Mouse (Mus musculus): ENCODE results near the gene Stam2. TPM values are rescaled to one million over a fixed set of nuclear protein-coding genes. Genes with fewer than 3 reads are reported as not detected.

Stam2 gene
- total and polyA plus RNA-seq, 2 experiments from 2014 or later = 21.2 to 25.3 TPM

DNA sequence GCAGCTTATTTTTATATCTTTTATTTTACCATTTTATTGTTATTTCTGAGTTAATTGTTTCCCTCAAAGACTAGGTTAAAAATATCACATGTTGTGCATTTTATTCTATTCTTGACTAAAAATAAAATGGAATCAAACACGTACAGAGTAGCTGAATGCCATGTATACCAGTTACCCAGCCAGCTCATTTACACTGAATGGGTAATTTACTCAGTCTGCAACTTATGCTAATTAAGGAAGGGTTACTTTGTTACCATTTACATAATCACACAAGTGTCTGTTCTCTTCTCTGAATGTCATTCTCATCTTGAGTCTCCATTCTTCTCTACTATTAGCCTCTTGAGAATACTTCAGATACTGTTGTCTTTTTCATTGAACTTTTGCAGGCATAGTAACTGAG lies 32.3 kb upstream of the Stam2 start:
- ATAC-seq (ENCODE audit: insufficient read depth, low read depth) (no peak), DNase-seq (ENCODE audit: low spot score) (no peak)
- H3K27ac ChIP-seq (ENCODE audit: low read depth) = no peak overlapping the region
- WGBS = 60% methylated on average over 1 of the region's 1 CpGs
- no peaks in the 10 kb centered on the region for H3K36me3 ChIP-seq (replicated peaks; ENCODE audit: control insufficient read depth, insufficient read depth, low read length)
- no peaks in the 10 kb centered on the region for H3K27me3 ChIP-seq (ENCODE audit: control insufficient read depth, insufficient read depth, low read length)
- no peak for TF ChIP-seq CTCF (IDR thresholded peaks at IDR 0.05; ENCODE audit: low read depth)
- no peak for TF ChIP-seq EP300 (IDR thresholded peaks at IDR 0.05; ENCODE audit: low read depth)
- no peaks in the 10 kb centered on the region for H3K9me3 ChIP-seq (replicated peaks; ENCODE audit: control insufficient read depth, low read length)
- H3K4me2 ChIP-seq (ENCODE audit: low read depth, low read length) = no peak overlapping the region
- no peak overlapping the region for H3K9ac ChIP-seq (replicated peaks; ENCODE audit: low read depth, low read length)
- H3K4me1 ChIP-seq (ENCODE audit: control insufficient read depth, insufficient read depth) = no peaks in the 10 kb centered on the region
- no peak overlapping the region for H3K4me3 ChIP-seq (ENCODE audit: low read depth, low read length)

DNA sequence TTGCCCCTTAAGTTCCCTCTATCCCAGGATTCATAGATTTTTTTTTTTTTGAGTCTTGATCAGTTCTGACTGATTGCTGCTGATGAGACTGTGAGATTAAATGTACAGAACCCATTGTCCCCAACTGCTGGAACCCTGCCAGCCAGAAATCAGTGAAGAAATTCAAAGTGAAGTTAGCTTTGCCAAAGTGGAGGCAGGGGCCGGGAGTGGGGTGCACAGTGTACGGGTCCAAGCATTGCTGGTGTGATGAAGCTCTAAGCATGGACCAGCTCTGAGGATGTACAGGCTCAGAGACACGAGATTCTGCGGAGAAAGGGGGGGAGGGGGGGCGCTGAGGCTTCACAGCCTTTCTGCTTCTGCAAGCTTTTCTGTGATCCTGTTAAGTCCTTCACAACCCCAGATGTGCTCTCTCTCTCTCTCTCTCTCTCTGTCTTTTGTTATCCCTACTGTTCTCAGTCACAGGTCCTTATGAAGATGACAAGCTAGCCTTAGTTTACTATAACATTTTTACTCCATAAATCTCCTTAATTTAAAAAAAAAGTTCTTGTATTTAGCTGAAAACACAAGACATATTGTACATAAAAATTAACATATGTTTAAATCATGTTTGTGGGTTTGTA lies 30.8 kb upstream of the Stam2 start:
- no peak overlapping the region for H3K4me2 ChIP-seq (ENCODE audit: low read depth, low read length)
- H3K9ac ChIP-seq (replicated peaks; ENCODE audit: low read depth, low read length) = no peak overlapping the region
- 30% methylated on average over 5 of the region's 5 CpGs for WGBS
- H3K27ac ChIP-seq (ENCODE audit: low read depth) = no peak overlapping the region
- no peak for DNase-seq (ENCODE audit: low spot score)
- no peak for ATAC-seq (ENCODE audit: insufficient read depth, low read depth)
- H3K4me1 ChIP-seq (ENCODE audit: control insufficient read depth, insufficient read depth) = no peaks in the 10 kb centered on the region
- no peaks in the 10 kb centered on the region for H3K9me3 ChIP-seq (replicated peaks; ENCODE audit: control insufficient read depth, low read length)
- TF ChIP-seq EP300 (IDR thresholded peaks at IDR 0.05; ENCODE audit: low read depth) (no peak), CTCF (IDR thresholded peaks at IDR 0.05; ENCODE audit: low read depth) (no peak)
- no peaks in the 10 kb centered on the region for H3K27me3 ChIP-seq (ENCODE audit: control insufficient read depth, insufficient read depth, low read length)
- H3K4me3 ChIP-seq (ENCODE audit: low read depth, low read length) = no peak overlapping the region
- H3K36me3 ChIP-seq (replicated peaks; ENCODE audit: control insufficient read depth, insufficient read depth, low read length) = no peaks in the 10 kb centered on the region

DNA sequence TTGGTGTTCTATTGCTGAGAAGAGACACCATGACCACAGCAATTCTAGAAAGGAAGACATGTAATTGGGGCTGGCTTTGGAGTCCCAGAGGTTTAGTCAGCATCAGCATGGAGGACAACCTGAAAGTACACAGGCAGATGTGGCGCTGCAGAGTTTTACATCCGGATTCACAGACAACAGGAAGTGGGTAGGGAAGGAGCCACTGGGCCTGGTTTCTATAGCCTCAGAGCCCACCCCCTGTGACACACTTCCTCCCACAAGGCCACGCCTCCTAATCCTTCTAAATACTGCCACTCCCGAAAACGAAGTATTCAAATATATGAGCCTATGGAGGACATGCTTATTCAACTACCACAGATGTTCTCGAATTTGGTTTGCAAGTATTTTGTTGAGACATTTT lies 23.0 kb upstream of the Stam2 start:
- H3K9me3 ChIP-seq (replicated peaks; ENCODE audit: control insufficient read depth, low read length) = no peaks in the 10 kb centered on the region
- no peak overlapping the region for H3K27ac ChIP-seq (ENCODE audit: low read depth)
- ATAC-seq (ENCODE audit: insufficient read depth, low read depth) = no peak

DNA sequence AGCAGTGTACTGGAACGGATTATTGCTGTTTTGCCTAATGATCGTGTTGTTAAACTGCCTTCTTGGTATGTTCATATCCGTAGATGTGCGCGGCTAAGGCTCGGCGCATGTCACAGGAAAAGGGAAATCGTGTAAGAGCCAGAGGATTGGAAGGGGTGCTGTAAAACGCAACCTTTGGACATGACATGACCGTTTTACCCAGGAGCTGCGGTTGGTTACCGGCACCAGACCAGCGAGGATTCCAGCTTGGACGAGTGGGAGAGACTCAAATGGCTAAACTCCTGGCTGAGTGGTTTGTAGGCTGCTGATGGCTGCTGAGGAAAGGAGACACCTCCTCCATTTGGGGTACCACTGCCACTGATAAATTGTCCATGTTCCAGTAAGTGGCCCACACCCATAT lies 21.8 kb upstream of the Stam2 start:
- H3K4me2 ChIP-seq (ENCODE audit: low read depth, low read length) = no peak overlapping the region
- H3K4me1 ChIP-seq (ENCODE audit: control insufficient read depth, insufficient read depth) = no peaks in the 10 kb centered on the region; the same call in 1 of the 2 replicates
- no peaks in the 10 kb centered on the region for H3K36me3 ChIP-seq (replicated peaks; ENCODE audit: control insufficient read depth, insufficient read depth, low read length)
- ATAC-seq (ENCODE audit: insufficient read depth, low read depth) (no peak), DNase-seq (ENCODE audit: low spot score) (no peak)
- TF ChIP-seq EP300 (IDR thresholded peaks at IDR 0.05; ENCODE audit: low read depth) (no peak), CTCF (IDR thresholded peaks at IDR 0.05; ENCODE audit: low read depth) (no peak)
- H3K9me3 ChIP-seq (replicated peaks; ENCODE audit: control insufficient read depth, low read length) = no peaks in the 10 kb centered on the region
- WGBS = 83% methylated on average over 14 of the region's 14 CpGs
- no peak overlapping the region for H3K9ac ChIP-seq (replicated peaks; ENCODE audit: low read depth, low read length)
- no peak overlapping the region for H3K4me3 ChIP-seq (ENCODE audit: low read depth, low read length)
- no peaks in the 10 kb centered on the region for H3K27me3 ChIP-seq (ENCODE audit: control insufficient read depth, insufficient read depth, low read length)
- H3K27ac ChIP-seq (ENCODE audit: low read depth) = no peak overlapping the region

More for the DNA sequence above, 23.0 kb upstream of the Stam2 start:
- Histone ChIP-seq H3K4me2 (ENCODE audit: low read depth, low read length) (no peak overlapping the region), H3K36me3 (replicated peaks; ENCODE audit: control insufficient read depth, insufficient read depth, low read length) (no peaks in the 10 kb centered on the region), H3K27me3 (ENCODE audit: control insufficient read depth, insufficient read depth, low read length) (no peaks in the 10 kb centered on the region), H3K4me1 (ENCODE audit: control insufficient read depth, insufficient read depth) (no peaks in the 10 kb centered on the region; the same call in 1 of the 2 replicates), H3K4me3 (ENCODE audit: low read depth, low read length) (no peak overlapping the region), H3K9ac (replicated peaks; ENCODE audit: low read depth, low read length) (no peak overlapping the region)
- 81% methylated on average over 6 of the region's 6 CpGs for WGBS
- TF ChIP-seq CTCF (IDR thresholded peaks at IDR 0.05; ENCODE audit: low read depth) (no peak), EP300 (IDR thresholded peaks at IDR 0.05; ENCODE audit: low read depth) (no peak)
- DNase-seq (ENCODE audit: low spot score) = no peak

DNA sequence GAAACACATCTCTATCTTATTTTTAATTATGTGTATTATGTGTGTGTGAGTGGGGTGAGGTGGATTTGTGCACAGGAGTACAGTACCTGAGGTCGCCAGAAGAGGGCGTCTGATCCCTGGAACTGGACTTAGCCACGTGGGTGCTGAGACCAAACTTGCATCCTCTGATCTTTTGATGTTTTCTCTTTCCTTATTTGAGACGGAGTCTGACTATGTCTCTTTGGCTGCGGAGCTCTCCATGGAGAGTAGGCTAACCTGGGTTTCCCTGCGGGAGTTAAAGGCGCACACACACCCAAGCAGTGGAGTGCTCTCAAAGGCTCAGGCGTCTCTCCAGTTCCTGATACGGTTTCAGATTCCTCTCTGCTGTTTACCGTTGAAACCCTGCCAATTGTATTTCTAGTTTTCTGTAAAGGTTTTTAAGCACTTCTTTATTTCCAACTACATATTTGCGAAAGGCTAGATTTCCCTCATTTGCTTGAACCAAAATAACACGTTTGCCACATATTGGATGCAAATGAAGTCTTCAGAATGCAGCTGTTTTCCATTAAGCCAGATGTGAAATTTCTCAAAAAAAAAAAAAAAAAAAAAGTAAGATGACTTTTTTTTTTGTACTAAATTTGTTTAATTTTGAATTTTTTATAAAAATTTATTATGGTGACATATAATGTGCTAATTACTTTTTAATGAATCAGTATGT lies 21.1 kb upstream of the Stam2 start:
- H3K9ac ChIP-seq (replicated peaks; ENCODE audit: low read depth, low read length) = no peak overlapping the region
- no peaks in the 10 kb centered on the region; the same call in 1 of the 2 replicates for H3K4me1 ChIP-seq (ENCODE audit: control insufficient read depth, insufficient read depth)
- no peak for TF ChIP-seq EP300 (IDR thresholded peaks at IDR 0.05; ENCODE audit: low read depth)
- peak; percentile 76 for TF ChIP-seq CTCF (IDR thresholded peaks at IDR 0.05; ENCODE audit: low read depth)
- no peaks in the 10 kb centered on the region for H3K27me3 ChIP-seq (ENCODE audit: control insufficient read depth, insufficient read depth, low read length)
- ATAC-seq (ENCODE audit: insufficient read depth, low read depth) = 0 out of 2 replicates have a peak, but pooled peaks have one; percentile 27
- H3K36me3 ChIP-seq (replicated peaks; ENCODE audit: control insufficient read depth, insufficient read depth, low read length) = no peaks in the 10 kb centered on the region
- H3K4me2 ChIP-seq (ENCODE audit: low read depth, low read length) = peak overlapping the region; percentile 49
- 13% methylated on average over 12 of the region's 12 CpGs for WGBS
- H3K4me3 ChIP-seq (ENCODE audit: low read depth, low read length) = peak overlapping the region; percentile 21
- no peaks in the 10 kb centered on the region for H3K9me3 ChIP-seq (replicated peaks; ENCODE audit: control insufficient read depth, low read length)
- no peak overlapping the region for H3K27ac ChIP-seq (ENCODE audit: low read depth)
- DNase-seq (ENCODE audit: low spot score) = peak; percentile 58

All from heart, postnatal 0 days (tissue).